Mouse (Mus musculus) brain, embryonic 14.5 days (tissue): Measurements from ENCODE around the gene Lpar1.

Source experiments
- CTCF ChIP-seq: fragments of 200-500 bp; IDR thresholded peaks from 2 replicates; pipeline ENCODE4 v1.5.1; 2012; ENCODE audit warnings: inconsistent platforms, mild to moderate bottlenecking, moderate library complexity, borderline replicate concordance; ENCODE audit not compliant: insufficient read depth, insufficient read length; ENCODE audit errors: extremely low read depth
- POLR2A ChIP-seq: fragments of 200-500 bp; IDR thresholded peaks from 2 replicates; pipeline ENCODE4 v1.6.1; 2012; ENCODE audit warnings: mild to moderate bottlenecking, inconsistent platforms, borderline replicate concordance; ENCODE audit not compliant: poor library complexity, insufficient read depth, insufficient read length, severe bottlenecking; ENCODE audit errors: extremely low read depth

GRCm38 (mm10) chr4:58571661-58572060 is 18.0 kb upstream of the Lpar1 start:
- TF ChIP-seq POLR2A (no peak), CTCF (no peak)
